Mouse (Mus musculus): ENCODE data around the gene Brd3.

Gene Brd3

GRCm38 (mm10) chr2:27471170-27471584 is 36.3 kb downstream of the Brd3 start:
- no peak for DNase-seq (ENCODE audit: low read depth, low spot score)

GRCm38 (mm10) chr2:27470535-27470934 is 36.9 kb downstream of the Brd3 start:
- no peak for DNase-seq (ENCODE audit: low read depth, low spot score)

- DNase-seq (ENCODE audit: low read depth, low spot score), result no peak
Observed at GRCm38 (mm10) chr2:27469991-27470355, 37.5 kb downstream of the Brd3 start.

GRCm38 (mm10) chr2:27469292-27469990 is 38.0 kb downstream of the Brd3 start:
- no peak for DNase-seq (ENCODE audit: low read depth, low spot score)

GRCm38 (mm10) chr2:27462901-27463300 is 44.6 kb downstream of the Brd3 start:
- DNase-seq (ENCODE audit: low read depth, low spot score), result no peak

GRCm38 (mm10) chr2:27461881-27462660 is 45.4 kb downstream of the Brd3 start:
- DNase-seq (ENCODE audit: low read depth, low spot score), result no peak

GRCm38 (mm10) chr2:27460651-27461050 is 46.8 kb downstream of the Brd3 start:
- no peak for DNase-seq (ENCODE audit: low read depth, low spot score)

- no peak for DNase-seq (ENCODE audit: low read depth, low spot score)
Observed at GRCm38 (mm10) chr2:27460163-27460562, 47.3 kb downstream of the Brd3 start.

- no peak for DNase-seq (ENCODE audit: low read depth, low spot score)
Observed at GRCm38 (mm10) chr2:27459735-27460134, 47.7 kb downstream of the Brd3 start.

GRCm38 (mm10) chr2:27450226-27450625 is 57.2 kb downstream of the Brd3 start:
- no peak for DNase-seq (ENCODE audit: low read depth, low spot score)

- DNase-seq (ENCODE audit: low read depth, low spot score), result no peak
Observed at GRCm38 (mm10) chr2:27447782-27448181, 59.7 kb downstream of the Brd3 start.

GRCm38 (mm10) chr2:27446812-27447211 is 60.6 kb downstream of the Brd3 start:
- no peak for DNase-seq (ENCODE audit: low read depth, low spot score)

GRCm38 (mm10) chr2:27445910-27446309 is 61.6 kb downstream of the Brd3 start:
- DNase-seq (ENCODE audit: low read depth, low spot score), result no peak

- DNase-seq (ENCODE audit: low read depth, low spot score), result no peak
Observed at GRCm38 (mm10) chr2:27443450-27443708, 64.1 kb downstream of the Brd3 start.

GRCm38 (mm10) chr2:27442708-27443449 is 64.6 kb downstream of the Brd3 start:
- DNase-seq (ENCODE audit: low read depth, low spot score), result peak; percentile 9

GRCm38 (mm10) chr2:27441767-27442707 is 65.4 kb downstream of the Brd3 start, which contains the start of gene Brd3os:
TSS of gene Brd3os (plus strand) at chr2:27442324.
- peak; percentile 90 for DNase-seq (ENCODE audit: low read depth, low spot score)

GRCm38 (mm10) chr2:27438281-27438680 is 69.2 kb downstream of the Brd3 start:
- DNase-seq (ENCODE audit: low read depth, low spot score), result peak; percentile 75

GRCm38 (mm10) chr2:27437876-27438275 is 69.6 kb downstream of the Brd3 start:
- no peak for DNase-seq (ENCODE audit: low read depth, low spot score)

GRCm38 (mm10) chr2:27432599-27432998 is 74.9 kb downstream of the Brd3 start:
- peak; percentile 51 for DNase-seq (ENCODE audit: low read depth, low spot score)

GRCm38 (mm10) chr2:27430621-27431020 is 76.8 kb downstream of the Brd3 start:
- no peak for DNase-seq (ENCODE audit: low read depth, low spot score)

- peak; percentile 90 for DNase-seq (ENCODE audit: low read depth, low spot score)
Observed at GRCm38 (mm10) chr2:27428071-27428470, 79.4 kb downstream of the Brd3 start.
